ENCODE assay signal across 8 mouse cellular contexts in the genomic region with DNA sequence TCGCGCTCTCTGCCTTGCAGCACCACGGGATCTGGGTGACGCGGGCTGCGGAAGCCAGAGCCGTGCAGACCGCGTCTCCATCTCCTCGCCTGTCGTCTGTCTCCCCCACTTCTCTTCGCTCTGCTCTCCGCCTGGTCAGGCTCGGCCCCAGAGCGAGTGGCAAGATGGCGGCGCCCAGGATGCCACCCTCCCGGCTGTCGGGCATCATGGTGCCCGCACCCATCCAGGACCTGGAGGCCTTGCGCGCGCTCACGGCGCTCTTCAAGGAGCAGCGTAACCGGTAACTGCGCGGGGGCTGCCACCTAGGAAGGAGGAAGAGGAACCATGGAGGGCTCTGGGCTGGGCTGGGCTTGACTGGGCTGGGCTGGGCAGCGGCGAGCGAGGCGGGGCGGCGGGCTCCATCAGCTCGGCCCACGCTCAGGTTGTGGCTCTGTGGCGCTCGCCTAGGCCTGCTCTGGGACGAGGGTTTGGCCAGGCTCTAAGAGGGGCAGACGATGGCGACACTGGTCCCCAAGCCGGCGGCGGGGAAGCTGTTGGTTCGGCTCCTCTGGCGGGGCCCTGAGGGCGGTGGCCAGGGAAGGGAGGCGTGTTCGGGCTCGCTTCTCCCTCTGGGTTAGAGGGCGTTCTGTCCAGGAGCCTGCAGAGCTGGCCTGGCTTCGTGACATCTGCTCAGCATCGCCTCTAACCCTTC. TPM values are rescaled to one million over a fixed set of nuclear protein-coding genes. Genes with fewer than 3 reads are reported as not detected.
DNase-seq lines count a peak whose midpoint lies in the region; ATAC-seq and TF ChIP-seq lines count a peak whose summit lies in the region.

No protein-coding gene starts in this region.

- in situ Hi-C loops in CH12.LX (cut with MboI; ENCODE audit: low pct_ligation_motif_present, low pct_unique_long_range_greater_than_20kb, low sequenced_read_pairs) = no loop called here

- H3K27ac ChIP-seq in CH12.LX (ENCODE audit: insufficient read depth, low read depth) = peak overlapping the region; percentile 88
- H3K27ac ChIP-seq in forebrain, embryonic 11.5 days (ENCODE audit: low read depth, low read length) = peak overlapping the region; percentile 93
- H3K27ac ChIP-seq in heart, embryonic 16.5 days (ENCODE audit: low read length) = peak overlapping the region; percentile 98
- peak overlapping the region; percentile 3 for H3K27ac ChIP-seq in liver, embryonic 14.5 days
- H3K27ac ChIP-seq in stomach, embryonic 15.5 days = peak overlapping the region; percentile 98

- no peak for TF ChIP-seq EP300 in CH12.LX (IDR thresholded peaks at IDR 0.05; ENCODE audit: low read length)
- no peak for TF ChIP-seq EP300 in liver, embryonic 14.5 days (IDR thresholded peaks at IDR 0.05; ENCODE audit: low read depth)

- TF ChIP-seq CTCF in CH12.LX (conservative IDR thresholded peaks at IDR 0.05 in 1 of 2, IDR thresholded peaks at IDR 0.05 in 1 of 2; ENCODE audit: low read depth in 2 of 2, low read length in 2 of 2) = no peak
- no peak for TF ChIP-seq CTCF in liver, embryonic 14.5 days (IDR thresholded peaks at IDR 0.05; ENCODE audit: low read depth)

- H3K4me3 ChIP-seq in CH12.LX (replicated peaks in 1 of 3; ENCODE audit: low read depth in 2 of 3, low read length in 2 of 3, poor library complexity in 1 of 3) = peak overlapping the region; percentile 84 to 98 (median 94)
- H3K4me3 ChIP-seq in forebrain, embryonic 11.5 days (ENCODE audit: low read depth, low read length) = peak overlapping the region; percentile 95
- H3K4me3 ChIP-seq in heart, embryonic 16.5 days (ENCODE audit: low read length) = peak overlapping the region; percentile 99
- H3K4me3 ChIP-seq in liver, embryonic 14.5 days (ENCODE audit: insufficient read depth in 1 of 2, low read depth in 2 of 2, low read length in 2 of 2) = peak overlapping the region; percentile 72 to 75
- H3K4me3 ChIP-seq in stomach, embryonic 15.5 days (replicated peaks) = peak overlapping the region; percentile 92

- peak overlapping the region; percentile 66 for H3K4me2 ChIP-seq in CH12.LX (ENCODE audit: insufficient read depth, low read depth, poor library complexity, severe bottlenecking)
- peak overlapping the region; percentile 60 for H3K4me2 ChIP-seq in forebrain, embryonic 11.5 days (ENCODE audit: low read depth, low read length, severe bottlenecking)
- peak overlapping the region; percentile 61 for H3K4me2 ChIP-seq in heart, embryonic 16.5 days (ENCODE audit: low read depth, low read length)
- H3K4me2 ChIP-seq in liver, embryonic 14.5 days (ENCODE audit: low read depth) = peak overlapping the region; percentile 86
- H3K4me2 ChIP-seq in stomach, embryonic 15.5 days = peak overlapping the region; percentile 80

- H3K4me1 ChIP-seq in CH12.LX (ENCODE audit: control insufficient read depth in 1 of 2, insufficient read depth in 2 of 2) = peaks cover 4 to 35% of the 10 kb centered on the region in 2 experiments; a peak in 3 of 4 replicates
- peaks cover 2% of the 10 kb centered on the region; the same call in 1 of the 2 replicates for H3K4me1 ChIP-seq in forebrain, embryonic 11.5 days (replicated peaks; ENCODE audit: control insufficient read depth, insufficient read depth, low read length)
- peaks cover 16% of the 10 kb centered on the region for H3K4me1 ChIP-seq in heart, embryonic 16.5 days (ENCODE audit: control insufficient read depth, insufficient read depth, low read length)
- H3K4me1 ChIP-seq in liver, embryonic 14.5 days (replicated peaks; ENCODE audit: control insufficient read depth in 2 of 2, insufficient read depth in 2 of 2, low read length in 1 of 2) = peaks cover 0 to 5% of the 10 kb centered on the region in 2 experiments; a peak in 2 of 4 replicates
- H3K4me1 ChIP-seq in stomach, embryonic 15.5 days = peaks cover 9% of the 10 kb centered on the region

- peak overlapping the region; percentile 93 for H3K9ac ChIP-seq in CH12.LX (ENCODE audit: insufficient read depth, low read depth)
- peak overlapping the region; percentile 94 for H3K9ac ChIP-seq in forebrain, embryonic 11.5 days (ENCODE audit: low read length)
- H3K9ac ChIP-seq in heart, embryonic 16.5 days (ENCODE audit: low read length) = peak overlapping the region; percentile 92
- H3K9ac ChIP-seq in liver, embryonic 14.5 days (replicated peaks) = peak overlapping the region; percentile 68
- peak overlapping the region; percentile 98 for H3K9ac ChIP-seq in stomach, embryonic 15.5 days

- under 1% methylated on average over 52 of the region's 54 CpGs for WGBS in forebrain, embryonic 11.5 days
- under 1% methylated on average over 54 of the region's 54 CpGs for WGBS in heart, embryonic 16.5 days
- under 1% methylated on average over 54 of the region's 54 CpGs for WGBS in liver, embryonic 14.5 days (ENCODE audit: insufficient replicate concordance)
- WGBS in stomach, embryonic 15.5 days = under 1% methylated on average over 54 of the region's 54 CpGs

- peak; percentile 94 for ATAC-seq in forebrain, embryonic 11.5 days (replicated peaks; ENCODE audit: low FRiP score)
- peak; percentile 92 for ATAC-seq in heart, embryonic 16.5 days (replicated peaks; ENCODE audit: extremely low read depth, insufficient read depth, low FRiP score)
- peak; percentile 77 for ATAC-seq in liver, embryonic 14.5 days (ENCODE audit: insufficient read depth)
- peak; percentile 93 for ATAC-seq in stomach, embryonic 15.5 days (ENCODE audit: insufficient read depth, low FRiP score, low read depth)

- H3K79me2 ChIP-seq in CH12.LX (replicated peaks; ENCODE audit: control insufficient read depth, extremely low read depth, insufficient read depth, poor library complexity, severe bottlenecking) = peaks cover 42% of the 10 kb centered on the region

- peak; percentile 91 for TF ChIP-seq POLR2A in CH12.LX (IDR thresholded peaks at IDR 0.05; ENCODE audit: low read depth, low read length)

- TF ChIP-seq RAD21 in CH12.LX (IDR thresholded peaks at IDR 0.05; ENCODE audit: low read depth, low read length) = no peak

- peak; percentile 88 for DNase-seq in CH12.LX (ENCODE audit: extremely low read depth)
- peak; percentile 46 for DNase-seq in c-Kit-positive CD71-positive TER-119-negative erythroid progenitor cells, embryonic 14.5 days (ENCODE audit: low read depth)
- DNase-seq in forebrain, embryonic 11.5 days (ENCODE audit: low spot score) = peak; percentile 93
- DNase-seq in kidney, postnatal 25 days = peak; percentile 65 to 86
- peak; percentile 26 to 48 (median 41) for DNase-seq in liver, embryonic 14.5 days (ENCODE audit: low read depth in 3 of 3, low spot score in 3 of 3)
- DNase-seq in neural tube, embryonic 10.5 days (ENCODE audit: extremely low spot score, low spot score) = peak; percentile 91

- H3K36me3 ChIP-seq in CH12.LX (replicated peaks in 1 of 2; ENCODE audit: control insufficient read depth in 1 of 2, insufficient read depth in 1 of 2, low read length in 1 of 2) = peaks cover 0 to 15% of the 10 kb centered on the region in 2 experiments
- H3K36me3 ChIP-seq in forebrain, embryonic 11.5 days (ENCODE audit: control insufficient read depth, insufficient read depth, low read length) = no peaks in the 10 kb centered on the region
- no peaks in the 10 kb centered on the region for H3K36me3 ChIP-seq in heart, embryonic 16.5 days (ENCODE audit: control insufficient read depth, insufficient read depth)
- no peaks in the 10 kb centered on the region for H3K36me3 ChIP-seq in liver, embryonic 14.5 days (replicated peaks; ENCODE audit: control insufficient read depth, insufficient read depth, low read depth)
- no peaks in the 10 kb centered on the region for H3K36me3 ChIP-seq in stomach, embryonic 15.5 days

- H3K9me3 ChIP-seq in CH12.LX (replicated peaks; ENCODE audit: low read length) = no peaks in the 10 kb centered on the region
- no peaks in the 10 kb centered on the region for H3K9me3 ChIP-seq in forebrain, embryonic 11.5 days (ENCODE audit: control insufficient read depth, low read length)
- H3K9me3 ChIP-seq in heart, embryonic 16.5 days (replicated peaks; ENCODE audit: control insufficient read depth, low read length) = no peaks in the 10 kb centered on the region
- H3K9me3 ChIP-seq in liver, embryonic 14.5 days (ENCODE audit: control insufficient read depth, low read length) = no peaks in the 10 kb centered on the region
- no peaks in the 10 kb centered on the region for H3K9me3 ChIP-seq in stomach, embryonic 15.5 days

- dilution Hi-C loops in CH12.LX (cut with MboI; ENCODE audit: extremely low pct_ligation_motif_present, extremely low pct_unique_long_range_greater_than_20kb, low sequenced_read_pairs) = no loop called here

- H3K27me3 ChIP-seq in CH12.LX (replicated peaks) = no peaks in the 10 kb centered on the region
- H3K27me3 ChIP-seq in forebrain, embryonic 11.5 days (ENCODE audit: control insufficient read depth, insufficient read depth, low read length) = no peaks in the 10 kb centered on the region
- no peaks in the 10 kb centered on the region for H3K27me3 ChIP-seq in heart, embryonic 16.5 days (ENCODE audit: control insufficient read depth, insufficient read depth, low read length)
- H3K27me3 ChIP-seq in liver, embryonic 14.5 days (ENCODE audit: control insufficient read depth, insufficient read depth, low read length) = no peaks in the 10 kb centered on the region
- H3K27me3 ChIP-seq in stomach, embryonic 15.5 days (replicated peaks) = no peaks in the 10 kb centered on the region

TF ChIP-seq in CH12.LX, 34 proteins besides CTCF, POLR2A, EP300 and RAD21 (continues in another document):
- TF ChIP-seq GABPA (IDR thresholded peaks at IDR 0.05; ENCODE audit: insufficient replicate concordance, low read depth, low read length) (no peak), PAX5 (IDR thresholded peaks at IDR 0.05; ENCODE audit: low read length) (no peak), RCOR1 (conservative IDR thresholded peaks at IDR 0.05; ENCODE audit: low read depth, low read length) (no peak), NELFE (IDR thresholded peaks at IDR 0.05; ENCODE audit: low read depth, low read length) (peak; percentile 87), CHD2 (IDR thresholded peaks at IDR 0.05; ENCODE audit: low read length) (peak; percentile 94), TCF12 (IDR thresholded peaks at IDR 0.05; ENCODE audit: low read depth, low read length) (peak; percentile 75), UBTF (IDR thresholded peaks at IDR 0.05; ENCODE audit: low read depth, low read length) (peak; percentile 80), E2F4 (IDR thresholded peaks at IDR 0.05; ENCODE audit: insufficient replicate concordance, low read depth, low read length) (no peak), POLR2AphosphoS2 (IDR thresholded peaks at IDR 0.05; ENCODE audit: low read depth, low read length) (peak; percentile 72; the same call in 1 of the 2 replicates)

RNA-seq across cellular contexts. Expression of a gene that starts 0.4 kb away (rescaled TPM):
- 71.4 and 81.7 TPM in 2 replicates for total RNA-seq in CH12.LX (2012; rRNA removed)
- 92.3 and 101 TPM in 2 replicates for total RNA-seq in CH12.LX (2014; rRNA removed)
- 151 and 170 TPM in 2 replicates for polyA plus RNA-seq in CH12.LX (2012; ENCODE audit: insufficient read length, low read depth)
- 406 and 408 TPM in 2 replicates for polyA plus RNA-seq in forebrain, embryonic 11.5 days (2014; fragmentation: Nextera tagmentation; extraction: Ambion mirVana)
- polyA plus RNA-seq in heart, embryonic 16.5 days (2015; fragmentation: Nextera tagmentation; extraction: Ambion mirVana) = 209 and 214 TPM in 2 replicates
- 24.5 and 35.0 TPM in 2 replicates for polyA plus RNA-seq in liver, embryonic 14.5 days (2012; rRNA removed)
- polyA plus RNA-seq in liver, embryonic 14.5 days (2014; fragmentation: Nextera tagmentation; extraction: Ambion mirVana) = 69.1 and 71.0 TPM in 2 replicates
- polyA plus RNA-seq in stomach, embryonic 15.5 days (2015; fragmentation: Nextera tagmentation; extraction: Ambion mirVana) = 231 and 251 TPM in 2 replicates

Comparison
In these comparisons a context has a peak if more than half of its experiments do, and no peak if none do; other contexts are left out.
1. Peak in every context shown above with its lines: DNase-seq, ATAC-seq, H3K4me3 ChIP-seq and H3K27ac ChIP-seq.
2. DNase-seq: peak in every context shown above with its lines; median percentile 93 in forebrain, embryonic 11.5 days; 91 in neural tube, embryonic 10.5 days; 88 in CH12.LX; 76 in kidney, postnatal 25 days; 46 in c-Kit-positive CD71-positive TER-119-negative erythroid progenitor cells, embryonic 14.5 days; 41 in liver, embryonic 14.5 days.
3. H3K27ac ChIP-seq: peak in every context shown above with its lines; median percentile 98 in heart, embryonic 16.5 days; 98 in stomach, embryonic 15.5 days; 93 in forebrain, embryonic 11.5 days; 88 in CH12.LX; 3 in liver, embryonic 14.5 days.